Mouse (Mus musculus): Measurements from ENCODE around the gene Uggt2. TPM values are rescaled to one million over a fixed set of nuclear protein-coding genes. Genes with fewer than 3 reads are reported as not detected.

The Uggt2 gene
- 0.04 and 0.05 TPM in 2 replicates for polyA plus RNA-seq (2012)

GRCm38 (mm10) chr14:119098851-119099569, at the start of gene Uggt2:
Gene Uggt2, minus strand, starts transcription at chr14:119099430.

GRCm38 (mm10) chr14:119137906-119138785, 38.9 kb upstream of the Uggt2 start, which contains the start of gene Hs6st3:
Gene Hs6st3, plus strand, starts transcription at chr14:119138341.

GRCm38 (mm10) chr14:118937533-118938492, 161.4 kb downstream of the Uggt2 start, which contains the start of gene Dnajc3:
Gene Dnajc3, plus strand, starts transcription at chr14:118937976.

Other genes starting within 250 kb of the Uggt2 start
- 0.26 and 0.36 TPM in 2 replicates for gene Dzip1, start 174.0 kb downstream of the Uggt2 start, polyA plus RNA-seq (2012)
- 8.8 and 10.5 TPM in 2 replicates for gene Dnajc3, start 161.5 kb downstream of the Uggt2 start, polyA plus RNA-seq (2012)
- gene Hs6st3, start 38.9 kb upstream of the Uggt2 start, polyA plus RNA-seq (2012) = not detected in 2 replicates

Data from megakaryocyte-erythroid progenitor cell, adult 5 weeks (primary cell).